Mouse (Mus musculus): ENCODE data around the gene Tmem176b.

DNA sequence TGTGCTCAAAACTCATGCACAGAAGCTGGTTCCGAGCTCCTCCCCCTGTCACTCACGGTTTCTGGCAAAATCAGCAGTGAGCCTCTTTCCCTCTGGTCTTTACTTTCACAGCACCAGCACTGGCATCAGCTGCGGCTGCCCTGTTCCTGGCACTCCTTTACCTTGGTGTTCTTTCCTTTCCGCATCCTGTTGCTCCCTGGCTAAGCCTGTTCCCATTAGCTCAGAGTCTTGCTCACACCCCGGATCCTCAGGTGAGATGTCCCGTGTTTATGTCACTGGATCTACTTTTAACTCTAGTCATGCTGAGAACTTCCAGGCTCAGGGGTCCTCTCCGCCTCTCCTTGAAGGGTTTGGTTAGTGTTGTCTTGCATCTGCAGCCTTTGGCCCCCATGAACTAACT, 3.8 kb downstream of the Tmem176b start:
- TF ChIP-seq POLR2A (IDR thresholded peaks at IDR 0.05; ENCODE audit: low read depth, low read length) (no peak), CTCF (conservative IDR thresholded peaks at IDR 0.05; ENCODE audit: insufficient read depth, insufficient read length, low read depth, low read length) (no peak)
